Mouse (Mus musculus): ENCODE data around the gene Ppp1r9b.
"Not testable (repeated sequence)": the region's sequence is repeated elsewhere in the genome, so short reads cannot be mapped to it uniquely, and the experiment has no call there.

Gene Ppp1r9b

GRCm38 (mm10) chr11:94990749-94991577 is at the start of gene Ppp1r9b:
Ppp1r9b (plus strand) TSS chr11:94991035.
- peak; percentile 88 for DNase-seq (ENCODE audit: low spot score in 2 of 2)

GRCm38 (mm10) chr11:94941121-94941520 is 49.7 kb upstream of the Ppp1r9b start:
- no peak for DNase-seq (ENCODE audit: low spot score in 2 of 2)

- no peak for DNase-seq (ENCODE audit: low spot score in 2 of 2)
Measured at GRCm38 (mm10) chr11:94941776-94942175, 49.1 kb upstream of the Ppp1r9b start.

- DNase-seq (ENCODE audit: low spot score in 2 of 2): no peak
Measured at GRCm38 (mm10) chr11:94942282-94943023, 48.4 kb upstream of the Ppp1r9b start.

GRCm38 (mm10) chr11:94943054-94943453 is 47.8 kb upstream of the Ppp1r9b start:
- no peak for DNase-seq (ENCODE audit: low spot score in 2 of 2)

GRCm38 (mm10) chr11:94944295-94944694 is 46.5 kb upstream of the Ppp1r9b start:
- DNase-seq (ENCODE audit: low spot score in 2 of 2): no peak

- DNase-seq (ENCODE audit: low spot score in 2 of 2): no peak
Measured at GRCm38 (mm10) chr11:94945236-94945635, 45.6 kb upstream of the Ppp1r9b start.

- no peak for DNase-seq (ENCODE audit: low spot score in 2 of 2)
Measured at GRCm38 (mm10) chr11:94952169-94952568, 38.7 kb upstream of the Ppp1r9b start.

GRCm38 (mm10) chr11:94955103-94955502 is 35.7 kb upstream of the Ppp1r9b start:
- no peak for DNase-seq (ENCODE audit: low spot score in 2 of 2)

GRCm38 (mm10) chr11:94957693-94958064 is 33.2 kb upstream of the Ppp1r9b start:
- DNase-seq (ENCODE audit: low spot score in 2 of 2): no peak

- DNase-seq (ENCODE audit: low spot score in 2 of 2): peak in 1 of 2 experiments; percentile 28
Measured at GRCm38 (mm10) chr11:94958065-94958858, 32.6 kb upstream of the Ppp1r9b start.

- DNase-seq (ENCODE audit: low spot score in 2 of 2): no peak
Measured at GRCm38 (mm10) chr11:94962534-94963101, 28.2 kb upstream of the Ppp1r9b start.

GRCm38 (mm10) chr11:94967419-94967818 is 23.4 kb upstream of the Ppp1r9b start, which contains the start of gene Hils1:
Hils1 (plus strand) TSS chr11:94967593.
- no peak for DNase-seq (ENCODE audit: low spot score in 2 of 2)

GRCm38 (mm10) chr11:94968187-94968586 is 22.6 kb upstream of the Ppp1r9b start:
- DNase-seq (ENCODE audit: low spot score in 2 of 2): no peak

- not testable (repeated sequence) for DNase-seq (ENCODE audit: low spot score in 2 of 2)
Measured at GRCm38 (mm10) chr11:94969709-94970108, 21.1 kb upstream of the Ppp1r9b start.

- peak; percentile 68 to 74 for DNase-seq (ENCODE audit: low spot score in 2 of 2)
Measured at GRCm38 (mm10) chr11:94970210-94970943, 20.5 kb upstream of the Ppp1r9b start.

- DNase-seq (ENCODE audit: low spot score in 2 of 2): no peak
Measured at GRCm38 (mm10) chr11:94971895-94972615, 18.8 kb upstream of the Ppp1r9b start.

GRCm38 (mm10) chr11:94972887-94973286 is 17.9 kb upstream of the Ppp1r9b start:
- no peak for DNase-seq (ENCODE audit: low spot score in 2 of 2)

- no peak for DNase-seq (ENCODE audit: low spot score in 2 of 2)
Measured at GRCm38 (mm10) chr11:94973313-94973712, 17.5 kb upstream of the Ppp1r9b start.

- DNase-seq (ENCODE audit: low spot score in 2 of 2): no peak
Measured at GRCm38 (mm10) chr11:94974951-94975350, 15.9 kb upstream of the Ppp1r9b start.
